Mouse (Mus musculus) embryonic facial prominence, embryonic 15.5 days (tissue): ENCODE data around the gene Phkg2. TPM values are rescaled to one million over a fixed set of nuclear protein-coding genes. Genes with fewer than 3 reads are reported as not detected.

ENCODE experiments used
- ATAC-seq: fragments of 200-750 bp; cut with Nextera tagmentation; 2 replicates; pipeline ENCODE4 v1.8.0; 2017; ENCODE audit warnings: low read depth, moderate TSS enrichment; ENCODE audit not compliant: insufficient number of reproducible peaks, low FRiP score, low TSS enrichment
- H3K27ac ChIP-seq: fragments of 300-500 bp; sonication (generic); replicated peaks from 2 replicates; pipeline ENCODE4 v1.5.1; 2015; ENCODE audit warnings: mild to moderate bottlenecking, inconsistent platforms
- H3K27me3 ChIP-seq: fragments of 300-500 bp; sonication (generic); 2 replicates; pipeline ENCODE4 v1.6.1; 2015; ENCODE audit warnings: inconsistent platforms
- H3K36me3 ChIP-seq: fragments of 300-500 bp; sonication (generic); 2 replicates; pipeline ENCODE4 v1.6.1; 2015; ENCODE audit warnings: mild to moderate bottlenecking, inconsistent platforms
- H3K4me1 ChIP-seq: fragments of 300-500 bp; sonication (generic); 2 replicates; pipeline ENCODE4 v1.6.1; 2015; ENCODE audit warnings: inconsistent platforms
- H3K4me2 ChIP-seq: fragments of 300-500 bp; sonication (generic); replicated peaks from 2 replicates; pipeline ENCODE4 v1.6.1; 2015; ENCODE audit warnings: mild to moderate bottlenecking, inconsistent platforms
- H3K4me3 ChIP-seq: fragments of 300-500 bp; sonication (generic); replicated peaks from 2 replicates; pipeline ENCODE4 v1.5.1; 2015; ENCODE audit warnings: mild to moderate bottlenecking, inconsistent platforms
- H3K9ac ChIP-seq: fragments of 300-500 bp; sonication (generic); 2 replicates; pipeline ENCODE4 v1.6.1; 2015; ENCODE audit warnings: inconsistent platforms
- H3K9me3 ChIP-seq: fragments of 300-500 bp; sonication (generic); replicated peaks from 2 replicates; pipeline ENCODE4 v1.6.1; 2016; ENCODE audit warnings: inconsistent platforms
- WGBS: fragments of 180-500 bp; shearing (Covaris S2); methylation state at CpG from one replicate; pipeline ENCODE4 v1.1.7; 2015; 5-methylcytosine and 5-hydroxymethylcytosine counted together
- polyA plus RNA-seq: library from polyadenylated mRNA; unstranded; fragments of >200 nt; fragmentation: Nextera tagmentation; extraction: Ambion mirVana; gene quantifications from 2 replicates; pipeline ENCODE4 v1.2.1, GENCODE M21; 2015

The Phkg2 gene
- 40.0 TPM in 2 replicates for polyA plus RNA-seq

DNA sequence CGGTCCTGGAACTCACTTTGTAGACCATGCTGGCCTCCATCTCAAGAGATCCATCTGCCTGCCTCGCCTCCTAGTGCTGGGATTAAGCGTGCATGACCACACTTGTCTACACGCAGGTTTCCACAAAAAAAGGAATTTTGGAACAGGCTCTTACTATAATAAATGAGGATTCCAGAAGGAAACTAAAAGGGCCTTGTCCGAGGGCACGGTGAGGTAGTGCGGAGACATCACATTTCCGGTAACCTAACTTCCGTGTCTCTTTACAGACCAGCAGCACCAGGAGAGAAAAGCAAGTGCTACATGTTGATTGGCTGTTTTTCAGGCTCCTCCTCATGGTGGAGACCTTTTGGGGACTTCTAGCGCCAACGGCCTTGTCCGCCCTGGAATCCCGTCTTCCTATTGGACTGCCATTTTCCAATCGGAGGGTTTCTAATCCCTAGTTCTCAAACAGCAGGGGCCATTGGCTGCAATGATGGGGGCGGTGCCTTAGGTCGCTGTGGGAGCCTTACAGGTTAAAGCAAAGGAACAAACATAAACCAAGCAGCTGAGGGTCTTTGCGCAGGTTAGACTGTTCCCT lies at the start of gene Phkg2:
Gene Phkg2 (plus strand): TSS at position 446 of the 577 bp plus-strand sequence.
- H3K4me3 ChIP-seq = peak within 1 kb of the TSS; percentile 77
- H3K9ac ChIP-seq = peak within 1 kb of the TSS; percentile 82
- H3K27ac ChIP-seq = peak within 1 kb of the TSS; percentile 80
- H3K4me2 ChIP-seq = peak within 1 kb of the TSS; percentile 95
- peaks cover 14% of the 10 kb centered on the region for H3K36me3 ChIP-seq
- under 1% methylated on average over 17 of the region's 17 CpGs for WGBS
- H3K4me1 ChIP-seq = peaks cover 24% of the 10 kb centered on the region
- no peaks in the 10 kb centered on the region for H3K27me3 ChIP-seq
- ATAC-seq = peak; percentile 97
- no peaks in the 10 kb centered on the region for H3K9me3 ChIP-seq

- H3K27me3 ChIP-seq = no peaks in the 10 kb centered on the region
- no peak overlapping the region for H3K27ac ChIP-seq
- H3K4me1 ChIP-seq = no peaks in the 10 kb centered on the region
- H3K4me2 ChIP-seq = no peak overlapping the region
- WGBS = 95% methylated on average over 3 of the region's 3 CpGs
- H3K9me3 ChIP-seq = no peaks in the 10 kb centered on the region
- peaks cover 91% of the 10 kb centered on the region for H3K36me3 ChIP-seq
- no peak overlapping the region for H3K9ac ChIP-seq
- no peak for ATAC-seq
- H3K4me3 ChIP-seq = no peak overlapping the region
Observed at GRCm38 (mm10) chr7:127541671-127542070, 31.5 kb upstream of the Phkg2 start.

DNA sequence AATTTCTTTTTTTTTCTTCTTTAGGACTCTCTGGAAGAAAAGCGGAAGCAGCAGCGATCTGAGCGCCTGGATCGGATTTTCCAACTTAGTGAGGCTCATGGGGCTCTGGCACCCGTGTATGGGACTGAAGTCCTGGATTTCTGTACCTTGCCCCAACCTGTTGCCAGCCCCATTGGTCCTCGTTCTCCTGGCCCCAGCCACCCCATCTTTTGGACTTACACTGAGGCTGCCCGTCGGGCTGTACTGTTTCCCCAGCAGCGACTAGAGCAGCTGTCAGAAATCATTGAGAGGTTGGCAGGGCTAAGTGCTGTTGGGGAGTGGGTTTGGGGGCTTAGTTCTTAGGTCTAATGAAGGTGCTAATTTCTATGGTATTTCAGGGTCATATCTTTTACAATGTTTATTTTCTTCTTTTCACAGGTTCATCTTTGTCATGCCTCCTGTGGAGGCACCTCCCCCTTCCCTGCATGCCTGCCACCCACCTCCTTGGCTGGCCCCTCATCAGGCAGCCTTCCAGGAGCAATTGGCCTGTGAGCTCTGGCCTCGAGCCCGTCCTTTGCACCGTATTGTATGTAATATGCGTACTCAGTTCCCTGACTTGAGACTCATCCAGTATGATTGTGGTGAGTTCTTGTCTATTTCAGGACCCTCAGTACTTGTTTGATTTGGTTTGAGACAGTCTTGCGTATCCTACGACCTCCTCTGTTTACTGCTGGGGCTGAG lies 23.9 kb upstream of the Phkg2 start:
- no peak overlapping the region for H3K4me3 ChIP-seq
- no peak for ATAC-seq
- no peaks in the 10 kb centered on the region for H3K27me3 ChIP-seq
- no peaks in the 10 kb centered on the region for H3K9me3 ChIP-seq
- 90% methylated on average over 15 of the region's 15 CpGs for WGBS
- no peak overlapping the region for H3K27ac ChIP-seq
- no peaks in the 10 kb centered on the region for H3K4me1 ChIP-seq
- peaks cover 74% of the 10 kb centered on the region for H3K36me3 ChIP-seq
- no peak overlapping the region for H3K4me2 ChIP-seq
- no peak overlapping the region for H3K9ac ChIP-seq

DNA sequence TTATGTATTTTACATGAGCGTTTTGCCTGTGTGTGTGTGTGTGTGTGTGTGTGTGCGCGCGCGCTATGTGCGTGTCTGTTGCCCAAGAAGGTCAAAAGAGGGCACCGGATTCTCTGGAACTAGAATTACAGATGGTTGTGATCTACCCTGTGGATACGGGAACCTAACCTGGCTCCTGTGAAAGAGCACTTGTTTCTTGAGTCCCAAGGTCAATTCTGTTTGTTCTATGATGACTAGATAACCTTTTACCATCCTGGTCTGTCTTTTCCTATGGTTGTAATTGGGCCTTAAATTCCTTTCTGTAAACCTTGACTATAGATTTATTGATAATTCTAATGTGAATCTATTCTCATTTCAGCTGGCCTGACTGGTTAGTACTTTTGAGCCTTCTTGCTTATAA lies 21.6 kb upstream of the Phkg2 start:
- Histone ChIP-seq H3K4me2 (no peak overlapping the region), H3K27me3 (no peaks in the 10 kb centered on the region), H3K36me3 (peaks cover 77% of the 10 kb centered on the region), H3K4me3 (no peak overlapping the region), H3K9me3 (no peaks in the 10 kb centered on the region), H3K4me1 (no peaks in the 10 kb centered on the region), H3K9ac (no peak overlapping the region), H3K27ac (no peak overlapping the region)
- 91% methylated on average over 8 of the region's 8 CpGs for WGBS
- no peak for ATAC-seq

DNA sequence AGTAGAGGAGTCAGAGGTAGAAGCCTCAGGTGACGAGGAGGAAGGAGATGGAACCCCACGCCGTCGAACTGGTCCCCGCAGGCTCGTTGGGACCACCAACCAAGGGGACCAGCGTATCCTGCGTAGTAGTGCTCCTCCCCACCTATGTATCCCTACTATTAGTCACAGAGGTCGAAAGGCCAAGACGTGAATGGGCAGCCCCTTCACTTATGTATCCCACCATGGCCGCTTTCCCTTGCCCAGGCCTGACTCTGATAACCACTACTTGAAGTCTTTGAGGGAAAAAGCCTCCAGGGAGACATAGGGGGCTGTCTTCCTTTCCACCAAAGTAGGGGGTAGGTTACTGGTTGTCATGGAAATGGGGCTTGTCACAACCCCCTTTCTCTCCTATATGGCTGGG lies 12.6 kb upstream of the Phkg2 start:
- H3K36me3 ChIP-seq = peaks cover 69% of the 10 kb centered on the region
- 0 out of 2 replicates have a peak, but pooled peaks cover 5% of the 10 kb centered on the region for H3K4me1 ChIP-seq
- no peak overlapping the region for H3K27ac ChIP-seq
- no peak for ATAC-seq
- no peaks in the 10 kb centered on the region for H3K9me3 ChIP-seq
- no peak overlapping the region for H3K9ac ChIP-seq
- no peak overlapping the region for H3K4me3 ChIP-seq
- H3K27me3 ChIP-seq = no peaks in the 10 kb centered on the region
- WGBS = 89% methylated on average over 11 of the region's 11 CpGs
- H3K4me2 ChIP-seq = no peak overlapping the region

DNA sequence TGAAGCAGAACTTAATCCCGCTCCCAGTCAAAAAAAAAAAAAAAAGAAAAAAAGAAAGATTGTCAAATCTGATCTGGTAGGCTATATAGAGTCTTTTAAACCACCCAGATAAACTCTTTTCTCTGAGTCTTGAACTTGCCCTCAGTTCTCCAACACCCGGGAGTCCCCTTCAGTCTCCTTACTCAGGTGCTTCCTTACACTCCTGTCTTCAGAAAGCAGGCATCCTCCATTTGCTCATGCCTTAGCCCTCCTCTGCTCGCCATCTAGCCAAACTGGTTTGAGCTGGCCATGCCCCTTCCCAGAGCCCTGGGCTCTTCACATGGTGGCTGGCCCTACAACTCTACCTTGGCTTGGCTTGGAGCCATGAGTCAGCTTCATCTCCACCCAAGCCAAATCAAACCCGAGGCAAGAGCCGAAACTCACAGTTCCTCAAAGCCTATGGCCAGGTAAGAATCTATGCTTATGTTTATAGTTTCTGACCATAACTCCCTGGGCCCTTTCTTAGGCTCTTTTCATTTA lies 11.7 kb upstream of the Phkg2 start, which contains the start of gene Tmem265:
Gene Tmem265 (plus strand): TSS at position 51 of the 519 bp plus-strand sequence.
- Histone ChIP-seq H3K4me3 (no peak within 1 kb of the TSS), H3K9me3 (no peaks in the 10 kb centered on the region), H3K4me2 (no peak within 1 kb of the TSS), H3K4me1 (0 out of 2 replicates have a peak, but pooled peaks cover 5% of the 10 kb centered on the region), H3K36me3 (peaks cover 68% of the 10 kb centered on the region), H3K9ac (no peak within 1 kb of the TSS), H3K27ac (peak within 1 kb of the TSS; percentile 44; the same call in 1 of the 2 replicates), H3K27me3 (no peaks in the 10 kb centered on the region)
- ATAC-seq = no peak
- 75% methylated on average over 5 of the region's 5 CpGs for WGBS

GRCm38 (mm10) chr7:127564381-127565150 lies 8.6 kb upstream of the Phkg2 start:
- peaks cover 55% of the 10 kb centered on the region for H3K36me3 ChIP-seq
- no peak overlapping the region for H3K4me2 ChIP-seq
- no peak overlapping the region for H3K4me3 ChIP-seq
- H3K9ac ChIP-seq = no peak overlapping the region
- peak overlapping the region; percentile 45; the same call in 1 of the 2 replicates for H3K27ac ChIP-seq
- H3K4me1 ChIP-seq = 0 out of 2 replicates have a peak, but pooled peaks cover 5% of the 10 kb centered on the region
- H3K9me3 ChIP-seq = no peaks in the 10 kb centered on the region
- 71% methylated on average over 6 of the region's 6 CpGs for WGBS
- H3K27me3 ChIP-seq = no peaks in the 10 kb centered on the region
- ATAC-seq = peak; percentile 47; the same call in 1 of the 2 replicates

DNA sequence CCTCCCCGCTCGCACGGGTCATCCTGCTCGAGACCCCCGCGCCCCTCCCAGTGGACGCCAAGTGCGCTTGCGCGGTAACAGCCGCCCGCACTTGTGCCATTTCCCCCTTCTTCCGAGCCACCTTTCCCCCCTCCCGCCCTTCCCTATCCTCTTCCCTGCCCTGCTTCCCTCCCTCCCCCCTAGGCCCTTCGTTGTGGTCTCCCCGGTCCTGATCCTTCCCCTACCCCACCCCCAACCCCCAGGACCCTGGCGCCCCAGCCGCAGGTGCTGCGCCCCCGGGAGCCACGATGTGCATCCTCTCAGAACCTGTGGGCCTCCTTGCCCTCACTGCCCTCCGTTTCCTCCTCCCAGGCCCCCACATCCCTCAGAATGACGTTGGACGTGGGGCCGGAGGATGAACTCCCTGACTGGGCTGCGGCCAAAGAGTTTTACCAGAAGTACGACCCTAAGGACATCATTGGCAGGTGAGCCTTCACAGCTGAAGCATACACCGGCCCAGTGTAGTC lies 416 bp downstream of the Phkg2 start:
- Histone ChIP-seq H3K36me3 (peaks cover 20% of the 10 kb centered on the region), H3K4me1 (peaks cover 24% of the 10 kb centered on the region), H3K27me3 (no peaks in the 10 kb centered on the region), H3K4me2 (peak overlapping the region; percentile 95), H3K9me3 (no peaks in the 10 kb centered on the region), H3K4me3 (peak overlapping the region; percentile 77), H3K9ac (peak overlapping the region; percentile 82), H3K27ac (peak overlapping the region; percentile 55; the same call in 1 of the 2 replicates)
- ATAC-seq = no peak; the same call in 1 of the 2 replicates
- WGBS = under 1% methylated on average over 27 of the region's 28 CpGs

GRCm38 (mm10) chr7:127574115-127574514 lies 975 bp downstream of the Phkg2 start:
- ATAC-seq = no peak
- H3K27me3 ChIP-seq = no peaks in the 10 kb centered on the region
- 17% methylated on average over 7 of the region's 7 CpGs for WGBS
- H3K4me1 ChIP-seq = peaks cover 24% of the 10 kb centered on the region
- H3K36me3 ChIP-seq = peaks cover 21% of the 10 kb centered on the region
- H3K9me3 ChIP-seq = no peaks in the 10 kb centered on the region
- H3K4me2 ChIP-seq = peak overlapping the region; percentile 95
- peak overlapping the region; percentile 82 for H3K9ac ChIP-seq
- 0 out of 2 replicates have a peak overlapping the region, but pooled peaks have one; percentile 55 for H3K27ac ChIP-seq
- peak overlapping the region; percentile 77 for H3K4me3 ChIP-seq

GRCm38 (mm10) chr7:127583260-127583659 lies 10.1 kb downstream of the Phkg2 start:
- H3K27me3 ChIP-seq = no peaks in the 10 kb centered on the region
- no peak for ATAC-seq
- H3K9ac ChIP-seq = no peak overlapping the region
- H3K4me1 ChIP-seq = peaks cover 10% of the 10 kb centered on the region
- peaks cover 59% of the 10 kb centered on the region for H3K36me3 ChIP-seq
- 94% methylated on average over 6 of the region's 6 CpGs for WGBS
- no peaks in the 10 kb centered on the region for H3K9me3 ChIP-seq
- no peak overlapping the region for H3K4me2 ChIP-seq
- no peak overlapping the region for H3K4me3 ChIP-seq
- no peak overlapping the region for H3K27ac ChIP-seq
